Mouse (Mus musculus): ENCODE data around the gene Brpf1.

DNA sequence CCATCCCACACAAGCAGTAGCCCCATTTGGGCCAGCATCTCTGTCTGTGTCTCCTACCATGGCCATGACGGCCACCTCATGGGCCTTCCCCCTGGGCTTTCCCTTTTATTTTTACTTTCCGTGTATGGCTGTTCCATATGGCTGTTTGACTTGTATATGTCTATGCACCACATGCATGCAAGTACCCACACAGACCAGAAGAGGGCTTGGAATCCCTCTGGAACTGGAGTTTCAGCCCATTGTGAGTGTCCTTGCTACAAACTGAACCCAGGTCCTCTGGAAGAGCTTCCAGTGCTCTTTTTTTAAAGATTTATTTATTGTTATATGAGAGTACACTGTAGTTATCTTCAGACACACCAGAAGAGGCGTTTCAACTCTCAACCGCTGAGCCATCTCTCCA, 54.5 kb downstream of the Brpf1 start:
- TF ChIP-seq CTCF (IDR thresholded peaks at IDR 0.05; ENCODE audit: extremely low read depth, insufficient read depth, insufficient read length, insufficient replicate concordance) (no peak), POLR2A (IDR thresholded peaks at IDR 0.05; ENCODE audit: low read depth, low read length) (no peak)
